Mouse (Mus musculus) retina, embryonic 14.5 days (tissue): Measurements from ENCODE around the gene Pla2g12a.
A peak's percentile ranks its signal among the peaks of the same experiment; 100 is the strongest.

Experiments
- DNase-seq: peaks from one replicate; pipeline ENCODE4 v3.0.0-alpha.2; 2015; ENCODE audit warnings: low spot score

Pla2g12a gene

DNA sequence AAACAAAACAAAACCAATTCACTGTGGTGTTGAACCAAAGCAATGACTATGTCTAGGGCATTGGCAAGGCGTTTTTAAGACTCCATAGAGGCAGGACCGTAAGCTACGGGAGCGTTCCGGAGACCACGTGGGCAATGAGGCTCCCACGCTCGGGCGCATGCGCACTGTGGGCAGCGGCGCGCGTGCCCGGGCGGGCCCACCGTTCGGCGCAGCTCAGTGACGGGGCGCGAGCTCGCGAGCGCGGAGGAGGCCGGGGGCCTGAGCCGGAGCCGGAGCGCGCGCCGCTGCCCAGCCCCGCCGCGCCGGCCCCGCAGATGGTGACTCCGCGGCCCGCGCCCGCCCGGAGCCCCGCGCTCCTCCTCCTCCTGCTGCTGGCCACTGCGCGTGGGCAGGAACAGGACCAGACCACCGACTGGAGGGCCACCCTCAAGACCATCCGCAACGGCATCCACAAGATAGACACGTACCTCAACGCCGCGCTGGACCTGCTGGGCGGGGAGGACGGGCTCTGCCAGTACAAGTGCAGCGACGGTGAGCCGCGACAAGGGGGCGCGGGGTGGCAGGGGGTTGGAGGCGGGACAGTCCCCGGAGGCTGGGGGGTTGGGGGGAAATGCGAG is at the start of gene Pla2g12a:
TSS of gene Pla2g12a (plus strand) at position 202 of the 617 bp plus-strand sequence.
- DNase-seq: peak; percentile 95

- DNase-seq: no peak
Measured at GRCm38 (mm10) chr3:129830626-129831025, 47.8 kb upstream of the Pla2g12a start.

DNA sequence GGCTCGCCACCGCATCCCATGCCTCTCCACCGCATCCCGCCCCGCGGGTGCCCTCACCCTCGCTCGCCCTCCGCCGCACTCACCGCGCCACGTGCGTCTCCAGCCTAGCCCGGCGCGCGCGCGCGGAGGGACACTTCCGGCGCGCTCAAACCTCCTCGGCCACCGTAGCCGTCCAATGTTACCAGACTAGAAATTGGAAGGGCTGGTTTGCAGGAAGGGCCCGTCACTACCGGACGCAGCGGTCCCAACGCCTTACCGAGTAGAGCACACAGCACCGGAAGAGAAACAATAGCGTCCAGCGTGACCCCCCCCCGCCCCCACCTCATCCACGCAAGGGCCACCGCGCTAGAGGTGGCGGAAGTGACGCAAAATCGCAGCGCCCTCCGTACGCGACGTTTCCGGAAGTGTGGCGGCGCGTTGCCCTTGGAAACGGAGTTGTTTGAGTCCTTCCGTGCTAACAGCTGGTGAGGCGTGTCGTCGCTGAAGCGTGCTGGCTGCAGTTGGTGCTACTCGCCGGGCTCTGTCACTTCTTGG is 47.3 kb upstream of the Pla2g12a start, which contains the start of gene Gar1:
TSS of gene Gar1 (minus strand) at position 362 of the 534 bp plus-strand sequence.
- peak; percentile 99 for DNase-seq

GRCm38 (mm10) chr3:129835388-129835934 is 42.9 kb upstream of the Pla2g12a start, which contains the start of gene Cfi:
Gene Cfi (plus strand): TSS chr3:129835884.
- DNase-seq: no peak

GRCm38 (mm10) chr3:129836051-129836697 is 42.2 kb upstream of the Pla2g12a start:
- DNase-seq: no peak

GRCm38 (mm10) chr3:129836965-129837364 is 41.4 kb upstream of the Pla2g12a start:
- no peak for DNase-seq

GRCm38 (mm10) chr3:129838017-129838416 is 40.4 kb upstream of the Pla2g12a start:
- no peak for DNase-seq

- no peak for DNase-seq
Measured at GRCm38 (mm10) chr3:129845868-129846267, 32.5 kb upstream of the Pla2g12a start.

DNA sequence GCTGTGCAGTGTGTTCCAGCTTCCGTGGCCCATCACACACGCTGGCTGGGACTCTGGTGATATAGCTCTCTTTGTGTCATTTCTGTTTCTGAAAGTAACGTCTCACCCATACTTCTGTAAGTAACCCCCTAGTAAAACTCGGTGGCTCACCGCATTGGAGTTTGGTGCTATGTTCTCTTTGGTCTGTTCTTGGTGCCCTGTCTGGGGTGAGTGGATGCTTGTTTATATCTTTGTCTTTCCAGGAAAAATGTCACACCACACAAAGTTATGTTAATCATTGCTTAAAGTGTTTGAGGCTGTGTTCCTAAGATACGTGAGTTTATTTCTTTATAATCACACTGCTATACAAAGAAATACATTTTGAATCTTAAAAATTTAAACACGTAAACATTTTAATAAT is 31.6 kb upstream of the Pla2g12a start:
- DNase-seq: no peak

DNA sequence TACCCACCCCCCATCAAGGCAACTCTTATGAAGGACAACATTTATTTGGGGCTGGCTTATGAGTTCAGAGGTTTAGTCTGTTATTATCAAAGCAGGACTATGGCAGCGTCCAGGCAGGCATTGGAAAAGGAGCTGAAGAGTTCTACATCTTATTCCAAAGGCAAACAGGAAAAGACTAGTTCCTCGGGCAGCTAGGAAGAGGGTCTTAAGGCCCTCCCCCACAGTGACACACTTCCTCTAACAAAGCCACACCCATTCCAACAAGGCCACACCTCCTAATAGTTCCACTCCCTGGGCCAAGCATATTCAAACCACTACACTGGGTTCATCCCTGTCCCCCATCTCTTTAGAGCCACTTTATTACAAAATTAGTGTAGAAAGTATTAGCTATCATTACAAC is 15.8 kb upstream of the Pla2g12a start:
- DNase-seq: no peak

DNA sequence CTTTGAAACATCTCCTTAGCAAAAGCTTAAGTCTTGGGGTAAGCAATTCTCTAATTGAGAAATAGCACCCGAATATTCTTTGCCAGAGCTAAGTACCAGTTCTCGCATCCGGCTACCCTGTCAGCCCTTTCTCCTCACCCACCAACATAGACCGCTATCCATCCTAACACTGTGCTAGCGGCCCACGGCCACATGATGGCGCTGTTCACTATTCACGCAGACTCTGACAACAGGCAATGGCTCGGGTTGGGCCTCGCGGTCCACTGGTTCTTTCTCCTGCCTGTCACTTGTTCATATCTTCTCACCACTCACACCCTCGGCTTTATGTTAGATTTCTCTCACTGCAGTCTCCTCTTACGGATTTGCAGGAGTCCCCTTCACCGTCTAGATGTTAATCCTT is 14.7 kb upstream of the Pla2g12a start:
- peak; percentile 55 for DNase-seq

DNA sequence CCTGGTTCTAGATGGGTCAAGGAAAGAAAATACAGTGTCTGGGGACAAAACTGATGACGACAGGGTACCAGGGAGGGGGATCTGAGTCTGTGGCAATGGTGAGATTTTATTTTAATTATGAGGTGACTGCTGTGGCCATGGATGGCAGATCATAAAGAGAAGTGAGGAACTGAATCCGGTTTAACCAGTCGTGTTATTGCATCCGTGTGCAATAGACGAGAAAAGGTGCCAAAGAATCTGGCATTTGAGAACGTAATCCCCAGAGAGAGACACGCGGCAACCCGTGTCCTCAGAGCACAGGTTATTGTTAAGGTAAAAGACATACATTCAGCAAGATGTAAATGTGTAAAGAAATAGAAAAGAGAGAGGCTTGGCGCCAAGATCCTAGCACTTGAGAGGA is 1.1 kb upstream of the Pla2g12a start:
- DNase-seq: no peak

DNA sequence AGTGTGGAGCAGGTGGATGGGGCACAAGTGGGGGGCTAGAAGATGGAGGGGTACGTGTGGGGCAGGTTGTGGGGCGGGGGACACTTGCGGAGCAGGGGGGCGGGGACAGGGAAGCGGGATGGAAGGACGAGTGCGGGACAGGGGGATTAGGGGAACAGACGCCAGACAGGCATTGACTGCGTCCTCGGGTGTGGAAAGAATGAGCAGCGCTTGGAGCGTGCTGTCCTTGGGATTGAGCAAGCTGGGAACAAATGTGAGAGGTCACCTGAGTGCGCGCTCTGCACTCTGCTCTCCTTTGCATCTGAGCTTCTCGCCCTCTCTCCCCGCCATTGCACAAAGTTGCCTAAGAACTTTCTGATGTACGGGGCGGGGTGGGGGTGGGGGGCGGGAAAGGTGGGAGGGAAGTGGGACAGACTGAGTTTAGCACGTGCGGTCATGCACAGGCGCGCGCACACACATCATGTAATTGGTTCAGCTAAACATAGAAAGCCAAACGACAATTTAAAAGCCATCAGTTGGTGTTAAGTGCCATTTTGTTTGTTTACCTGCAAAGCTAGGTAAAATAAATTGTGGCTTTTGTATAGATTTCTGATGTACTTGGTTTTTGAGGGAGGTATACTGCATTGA is 838 bp downstream of the Pla2g12a start:
- DNase-seq: peak; percentile 67

GRCm38 (mm10) chr3:129879913-129880312 is 1.5 kb downstream of the Pla2g12a start:
- no peak for DNase-seq

GRCm38 (mm10) chr3:129880925-129881593 is 2.7 kb downstream of the Pla2g12a start:
- no peak for DNase-seq

GRCm38 (mm10) chr3:129885577-129885976 is 7.2 kb downstream of the Pla2g12a start:
- no peak for DNase-seq

- DNase-seq: no peak
Measured at GRCm38 (mm10) chr3:129886430-129886829, 8.0 kb downstream of the Pla2g12a start.

GRCm38 (mm10) chr3:129887779-129888517 is 9.5 kb downstream of the Pla2g12a start:
- DNase-seq: no peak

GRCm38 (mm10) chr3:129892003-129892402 is 13.6 kb downstream of the Pla2g12a start:
- no peak for DNase-seq

- DNase-seq: no peak
Measured at GRCm38 (mm10) chr3:129893143-129893542, 14.7 kb downstream of the Pla2g12a start.

DNA sequence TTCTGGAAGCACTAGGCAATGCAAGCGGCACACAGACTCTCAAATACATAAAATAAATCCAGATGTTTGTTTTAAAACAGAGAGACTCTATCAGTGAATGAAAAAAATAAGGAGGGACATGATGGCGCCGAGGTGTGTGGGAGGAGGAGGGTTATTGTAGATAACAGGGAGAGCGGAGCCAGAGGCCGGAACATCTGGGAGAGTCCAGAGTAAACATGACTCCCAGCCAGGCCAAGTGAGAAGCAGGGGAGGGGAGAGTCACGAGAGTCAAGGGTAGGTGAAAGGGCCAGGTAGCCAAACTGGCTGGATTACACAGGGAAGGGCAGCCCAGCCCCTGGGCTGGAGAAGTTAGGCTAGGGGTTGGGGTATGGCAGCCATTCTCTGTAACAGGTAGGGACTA is 18.2 kb downstream of the Pla2g12a start:
- DNase-seq: no peak
